Mouse (Mus musculus) adrenal gland, postnatal 25 days (tissue): Measurements from ENCODE around the gene Gm10803. TPM values are rescaled to one million over a fixed set of nuclear protein-coding genes. Genes with fewer than 3 reads are reported as not detected.
"Not testable (repeated sequence)": the region's sequence is repeated elsewhere in the genome, so short reads cannot be mapped to it uniquely, and the experiment has no call there.

ENCODE experiments used
- DNase-seq: peaks from one replicate; pipeline ENCODE4 v3.0.0; 2021; ENCODE audit warnings: mixed read lengths
- long read RNA-seq: library from polyadenylated mRNA; stranded (forward); transcript quantifications from one replicate; pipeline ENCODE4 v2.0.0, GENCODE M21; 2021
- total RNA-seq: library from RNA; stranded (reverse); gene quantifications from 2 replicates; pipeline ENCODE4 v1.2.3, GENCODE M21; 2021

Gene Gm10803
- total RNA-seq, result not detected in 2 replicates
- long read RNA-seq, result 0 reads

GRCm38 (mm10) chr2:93560268-93560667, at the start of gene Gm10803:
Gene Gm10803, plus strand, starts transcription at chr2:93560568.
- DNase-seq, result not testable (repeated sequence)

DNA sequence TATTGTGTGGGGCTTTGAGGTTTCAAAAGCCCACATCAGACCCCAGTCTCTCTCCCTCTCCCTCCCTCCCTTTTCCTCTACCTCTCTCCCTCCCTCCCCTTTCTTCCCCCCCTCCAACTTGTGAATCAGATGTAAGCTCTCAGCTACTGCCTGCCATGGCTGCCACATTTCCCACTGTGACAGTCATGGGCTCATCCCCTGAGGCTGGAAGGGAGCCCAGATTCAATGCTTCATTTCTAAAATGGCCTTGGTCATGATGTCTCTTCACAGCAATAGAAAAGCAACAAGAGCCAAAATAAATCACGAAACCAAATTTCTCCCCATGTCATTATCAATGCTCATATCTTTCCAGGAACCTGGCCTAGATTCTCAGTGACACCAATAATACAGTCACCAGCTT, 49.5 kb upstream of the Gm10803 start:
- no peak for DNase-seq

DNA sequence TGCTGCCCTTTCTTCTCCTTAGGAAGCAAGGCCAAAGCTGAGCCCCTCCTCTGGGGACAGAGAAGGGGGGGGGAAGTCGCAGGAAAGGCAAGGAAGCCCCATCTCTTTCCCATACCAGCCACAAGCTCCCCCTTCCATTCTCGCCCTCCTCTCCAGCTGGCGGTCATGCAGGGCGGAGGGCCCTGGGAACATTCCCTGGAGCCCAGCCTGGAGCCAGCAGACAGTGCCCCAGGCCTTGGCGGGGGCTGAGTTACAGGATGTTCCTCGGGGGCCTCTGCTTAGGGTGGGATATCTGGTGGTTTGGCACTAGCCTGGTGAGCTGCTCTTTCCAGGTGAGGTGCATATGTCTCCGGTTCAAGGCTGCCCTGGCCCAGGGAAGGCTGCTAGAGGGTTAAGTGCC, 48.2 kb upstream of the Gm10803 start:
- DNase-seq, result no peak

DNA sequence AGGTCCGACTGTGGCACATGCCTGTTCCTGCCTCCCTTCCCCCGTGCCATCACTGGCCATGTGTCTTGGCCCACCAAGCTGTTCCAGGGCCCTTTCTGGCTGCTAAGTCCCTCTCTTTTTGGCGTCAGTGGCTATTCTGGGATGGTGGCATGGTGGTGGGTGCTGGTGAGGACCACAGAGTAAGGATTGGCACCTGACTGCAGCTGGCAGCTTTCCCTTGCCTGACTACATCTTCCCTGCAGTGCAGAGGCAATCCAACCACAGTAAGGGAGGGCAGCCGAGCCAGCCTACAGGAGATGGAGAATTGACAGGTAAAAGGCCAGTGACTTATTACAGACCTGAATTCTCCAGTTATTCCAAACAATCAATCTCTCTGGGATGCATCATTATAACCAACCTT, 45.1 kb upstream of the Gm10803 start:
- DNase-seq, result no peak

- DNase-seq, result peak; percentile 13
Measured at GRCm38 (mm10) chr2:93521042-93521441, 39.3 kb upstream of the Gm10803 start.

DNA sequence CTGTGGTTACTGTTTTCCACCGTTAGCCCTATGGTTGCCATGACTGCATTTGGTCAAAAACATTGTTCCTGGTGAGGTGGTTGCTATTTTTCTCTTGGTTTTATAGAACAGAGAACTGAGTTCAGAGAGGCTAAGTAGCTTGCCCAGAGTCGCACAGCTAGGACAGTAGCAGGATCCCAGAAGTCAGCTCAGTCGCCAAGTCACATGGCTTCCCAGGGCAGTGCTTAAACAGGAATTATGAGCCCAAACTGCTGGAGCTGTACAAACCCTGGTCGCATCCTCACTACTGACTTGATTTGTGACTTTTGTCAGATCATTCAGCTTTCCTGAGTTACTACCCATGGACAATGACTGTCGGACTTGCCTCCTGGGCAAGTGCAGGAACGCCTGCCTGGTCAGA, 38.8 kb upstream of the Gm10803 start:
- no peak for DNase-seq

- no peak for DNase-seq
Measured at GRCm38 (mm10) chr2:93522005-93522404, 38.4 kb upstream of the Gm10803 start.

DNA sequence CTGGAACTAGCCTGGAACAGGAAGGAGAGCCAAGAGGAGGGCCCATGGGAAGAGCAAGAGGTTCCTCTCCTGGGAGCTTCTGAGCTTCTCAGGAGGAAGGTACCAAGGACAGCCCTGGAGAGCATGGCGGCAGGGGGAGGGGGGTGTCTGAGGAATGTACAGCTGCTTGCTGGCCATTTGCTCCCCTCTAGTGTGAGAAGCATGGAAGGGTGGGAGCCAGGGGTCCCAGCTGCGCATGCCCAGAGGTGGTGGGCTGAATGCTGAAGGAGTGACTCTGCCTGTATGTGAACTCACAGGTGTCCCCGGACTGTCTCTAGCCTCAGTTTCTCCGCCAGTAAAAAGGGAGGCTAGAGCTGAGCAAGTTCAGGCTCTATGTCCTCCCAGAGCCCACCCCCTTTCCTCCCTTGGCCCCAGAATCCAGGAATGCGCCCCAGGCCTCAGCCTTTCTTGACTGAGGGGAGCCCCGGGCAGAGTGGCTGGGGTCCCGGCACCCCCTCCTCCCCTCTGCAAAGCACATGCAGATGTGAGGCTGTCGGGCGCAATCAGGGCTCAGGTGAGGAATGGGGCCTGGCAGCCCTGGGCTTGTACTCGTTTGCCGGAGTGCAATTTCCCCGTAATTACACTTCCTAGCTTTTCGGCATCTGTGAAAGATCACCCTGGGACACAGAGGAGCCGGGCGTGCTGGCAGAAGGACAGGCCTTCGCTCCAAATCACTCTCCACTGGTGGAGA, 35.2 kb upstream of the Gm10803 start:
- DNase-seq, result no peak

- no peak for DNase-seq
Measured at GRCm38 (mm10) chr2:93529602-93530001, 30.8 kb upstream of the Gm10803 start.

DNA sequence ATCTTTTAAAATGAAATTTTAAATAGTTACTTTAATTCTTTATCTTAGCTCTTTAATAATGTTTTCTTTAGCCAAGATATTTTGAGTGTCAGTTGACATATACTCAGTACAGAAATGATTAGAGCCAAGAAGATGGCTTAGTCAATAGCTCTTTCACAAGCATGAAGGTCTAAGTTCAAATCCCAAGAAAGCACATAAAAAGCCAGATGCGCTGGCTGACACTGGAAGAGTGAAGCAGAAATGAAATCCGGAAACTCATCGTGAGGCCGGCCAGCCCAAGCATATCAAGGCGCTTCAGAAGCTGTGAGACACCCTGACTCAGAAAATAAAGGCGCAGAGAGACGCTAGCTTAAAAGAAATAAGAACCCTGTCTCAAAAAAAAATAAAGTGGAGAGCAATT, 26.5 kb upstream of the Gm10803 start:
- DNase-seq, result no peak

GRCm38 (mm10) chr2:93537385-93537967, 22.9 kb upstream of the Gm10803 start:
- DNase-seq, result no peak

- no peak for DNase-seq
Measured at GRCm38 (mm10) chr2:93538140-93538539, 22.2 kb upstream of the Gm10803 start.

DNA sequence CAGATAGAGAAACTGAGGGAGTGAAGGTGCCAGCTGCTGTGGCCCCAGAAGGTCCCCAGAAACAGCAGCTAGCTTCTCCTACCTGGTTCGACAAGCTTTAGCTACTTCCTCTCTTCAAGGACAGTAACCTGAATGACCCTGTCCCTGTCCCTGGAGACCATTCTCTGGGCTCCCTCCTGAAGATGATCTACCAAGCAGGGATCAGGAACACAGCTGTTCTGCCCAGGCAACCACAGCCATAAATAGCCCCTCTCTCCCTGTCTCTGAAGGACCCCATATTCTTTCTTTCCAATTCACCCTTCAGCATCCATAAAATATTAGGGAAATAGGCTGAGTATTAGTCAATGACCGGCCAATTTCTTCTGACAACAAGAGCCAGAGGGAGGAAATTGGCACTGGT, 18.6 kb upstream of the Gm10803 start:
- no peak for DNase-seq

GRCm38 (mm10) chr2:93552676-93553521, 7.5 kb upstream of the Gm10803 start:
- DNase-seq, result no peak

DNA sequence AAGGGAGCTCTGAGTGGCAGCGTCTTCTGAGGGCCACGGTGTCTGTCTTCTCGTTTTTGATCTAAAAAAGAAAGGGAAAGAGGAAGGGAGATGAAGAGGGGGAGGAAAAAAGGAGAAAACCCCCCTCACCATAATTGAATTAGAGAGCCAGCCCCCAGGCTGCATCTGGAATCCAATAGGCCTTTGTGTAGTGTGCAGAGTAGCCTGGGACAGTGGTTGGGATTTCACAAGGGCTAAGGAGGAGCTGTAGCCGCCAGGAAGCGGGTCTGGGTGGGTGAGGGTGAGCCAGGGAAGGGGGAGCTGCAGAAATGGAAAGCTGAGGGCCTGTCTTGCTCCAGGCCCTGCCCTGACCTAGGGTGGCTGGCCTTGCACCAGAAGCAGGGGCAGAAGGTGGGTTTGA, 6.5 kb upstream of the Gm10803 start:
- DNase-seq, result no peak

DNA sequence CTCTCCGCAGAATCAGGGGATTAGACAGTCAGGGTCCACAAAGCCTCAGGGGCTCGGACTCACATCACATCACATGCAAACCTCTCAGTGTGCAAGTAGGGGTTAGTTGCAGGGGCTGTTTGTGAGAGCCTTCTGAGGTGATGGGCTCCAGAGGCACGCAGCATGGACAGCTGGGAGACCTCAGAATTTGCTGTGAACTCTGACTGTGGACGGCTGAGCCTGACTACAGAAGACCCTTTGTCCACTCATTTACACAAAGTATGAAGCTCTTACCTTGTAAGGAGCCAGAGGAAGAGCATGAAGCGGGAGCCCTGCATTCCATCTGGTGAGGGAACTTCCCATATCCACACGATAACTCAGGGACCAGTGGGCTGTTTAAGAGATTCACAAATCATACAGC, 5.3 kb downstream of the Gm10803 start:
- DNase-seq, result no peak

- DNase-seq, result peak; percentile 65
Measured at GRCm38 (mm10) chr2:93567675-93568074, 7.3 kb downstream of the Gm10803 start.

GRCm38 (mm10) chr2:93572565-93572964, 12.2 kb downstream of the Gm10803 start:
- DNase-seq, result peak; percentile 15

DNA sequence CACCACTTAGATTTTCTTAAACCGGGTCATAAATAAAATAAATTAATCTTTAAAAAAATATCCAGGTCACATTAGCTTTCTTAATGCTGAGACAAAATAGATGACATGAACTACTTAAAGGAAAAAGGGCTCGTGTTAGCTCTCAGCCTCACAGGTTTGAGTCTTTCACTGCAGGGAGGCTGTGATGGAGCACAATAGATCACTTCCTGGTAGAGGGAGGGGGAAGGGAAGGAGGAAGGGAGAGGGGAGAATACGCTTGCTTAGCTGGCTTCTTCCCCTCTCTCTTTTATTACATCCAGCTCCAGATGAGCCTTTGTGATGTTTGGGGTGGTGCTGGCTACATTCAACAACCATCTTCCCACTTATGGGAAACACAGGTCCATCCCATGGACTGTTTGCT, 20.9 kb downstream of the Gm10803 start:
- no peak for DNase-seq

GRCm38 (mm10) chr2:93585821-93586220, 25.5 kb downstream of the Gm10803 start:
- no peak for DNase-seq

DNA sequence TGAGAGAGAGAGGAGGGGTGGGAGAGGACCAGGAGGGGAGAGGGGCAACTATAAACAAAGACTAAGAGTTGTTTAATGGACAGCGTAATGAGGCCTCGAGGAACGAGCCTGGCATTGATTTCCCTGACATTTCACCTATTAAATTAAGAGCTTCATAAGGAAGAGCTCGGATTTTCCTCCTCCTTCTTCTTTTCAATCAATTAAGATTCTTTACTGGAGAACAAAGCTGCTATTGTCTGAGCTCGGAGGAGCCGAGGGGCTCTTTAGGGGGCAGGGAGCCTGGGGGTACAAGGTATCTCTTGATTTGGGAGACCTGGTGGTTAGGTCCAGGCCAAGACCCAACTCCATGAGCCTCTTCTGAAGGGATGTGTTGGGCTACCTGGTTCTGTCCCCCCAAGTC, 27.1 kb downstream of the Gm10803 start:
- no peak for DNase-seq

DNA sequence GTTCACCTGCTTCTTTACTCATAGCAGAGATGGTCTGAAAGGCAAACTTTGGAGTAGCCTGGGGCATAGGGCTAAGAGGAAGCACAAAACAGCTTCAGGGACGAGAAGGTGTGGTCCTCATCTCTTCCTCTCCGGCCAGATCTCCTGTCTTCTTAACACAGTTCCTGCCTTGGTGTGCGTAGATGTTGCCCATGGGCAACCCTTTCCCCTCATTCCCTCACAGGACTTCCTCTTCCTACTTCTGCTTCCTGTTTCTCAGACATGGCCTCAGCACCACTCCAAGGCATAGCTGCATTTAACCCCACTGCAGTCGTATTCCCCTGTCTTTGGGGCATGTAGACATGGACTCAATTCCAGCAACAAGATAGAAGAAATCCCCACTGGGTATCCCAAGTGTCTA, 29.5 kb downstream of the Gm10803 start:
- DNase-seq, result no peak

GRCm38 (mm10) chr2:93591706-93592105, 31.3 kb downstream of the Gm10803 start:
- no peak for DNase-seq
